Mouse (Mus musculus) liver, embryonic 12.5 days (tissue): ENCODE data around the gene Olfr1123. TPM values are rescaled to one million over a fixed set of nuclear protein-coding genes. Genes with fewer than 3 reads are reported as not detected.
"Not testable (repeated sequence)": the region's sequence is repeated elsewhere in the genome, so short reads cannot be mapped to it uniquely, and the experiment has no call there.

Source experiments
- ATAC-seq: fragments of 200-750 bp; cut with Nextera tagmentation; 2 replicates; pipeline ENCODE4 v1.8.0; 2017; ENCODE audit warnings: moderate number of reproducible peaks, mild to moderate bottlenecking, moderate library complexity
- H3K27ac ChIP-seq: fragments of 300-500 bp; sonication (generic); 2 replicates; pipeline ENCODE4 v1.5.1; 2016; ENCODE audit warnings: mild to moderate bottlenecking
- H3K27me3 ChIP-seq: fragments of 300-500 bp; sonication (generic); replicated peaks from 2 replicates; pipeline ENCODE4 v1.6.1; 2016; ENCODE audit warnings: mild to moderate bottlenecking, moderate library complexity
- H3K36me3 ChIP-seq: fragments of 300-500 bp; sonication (generic); 2 replicates; pipeline ENCODE4 v1.6.1; 2016; ENCODE audit warnings: mild to moderate bottlenecking, moderate library complexity
- H3K4me1 ChIP-seq: fragments of 300-500 bp; sonication (generic); 2 replicates; pipeline ENCODE4 v1.6.1; 2016
- H3K4me2 ChIP-seq: fragments of 300-500 bp; sonication (generic); 2 replicates; pipeline ENCODE4 v1.6.1; 2016; ENCODE audit warnings: mild to moderate bottlenecking, moderate library complexity
- H3K4me3 ChIP-seq: fragments of 300-500 bp; sonication (generic); 2 replicates; pipeline ENCODE4 v1.5.1; 2016; ENCODE audit warnings: mild to moderate bottlenecking, moderate library complexity
- H3K9ac ChIP-seq: fragments of 300-500 bp; sonication (generic); 2 replicates; pipeline ENCODE4 v1.6.1; 2016; ENCODE audit warnings: mild to moderate bottlenecking, moderate library complexity
- H3K9me3 ChIP-seq: fragments of 300-500 bp; sonication (generic); replicated peaks from 2 replicates; pipeline ENCODE4 v1.6.1; 2016; ENCODE audit warnings: mild to moderate bottlenecking, moderate library complexity
- WGBS: fragments of 180-500 bp; shearing (Covaris S2); methylation state at CpG from one replicate; pipeline ENCODE4 v1.1.7; 2016; ENCODE audit not compliant: insufficient replicate concordance; 5-methylcytosine and 5-hydroxymethylcytosine counted together
- polyA plus RNA-seq: library from polyadenylated mRNA; unstranded; fragments of >200 nt; fragmentation: Nextera tagmentation; extraction: Ambion mirVana; gene quantifications from 2 replicates; pipeline ENCODE4 v1.2.1, GENCODE M21; 2016

The Olfr1123 gene
- not detected in 2 replicates for polyA plus RNA-seq

- Histone ChIP-seq H3K27me3 (no peaks in the 10 kb centered on the region), H3K9me3 (no peaks in the 10 kb centered on the region), H3K4me1 (no peaks in the 10 kb centered on the region), H3K4me3 (no peak within 1 kb of the TSS), H3K4me2 (no peak within 1 kb of the TSS), H3K36me3 (no peaks in the 10 kb centered on the region), H3K27ac (no peak within 1 kb of the TSS), H3K9ac (no peak within 1 kb of the TSS)
- no peak for ATAC-seq
- WGBS, result 69% methylated on average over 1 of the region's 1 CpGs
Observed at GRCm38 (mm10) chr2:87416335-87416734, at the start of gene Olfr1123. Gene Olfr1123, plus strand, starts transcription at chr2:87416635.

- no peaks in the 10 kb centered on the region for H3K9me3 ChIP-seq
- no peak within 1 kb of the TSS for H3K27ac ChIP-seq
- WGBS, result 14% methylated on average over 1 of the region's 1 CpGs
- H3K27me3 ChIP-seq, result no peaks in the 10 kb centered on the region
- ATAC-seq, result no peak
- no peak within 1 kb of the TSS for H3K4me3 ChIP-seq
- no peak within 1 kb of the TSS for H3K9ac ChIP-seq
- no peak within 1 kb of the TSS for H3K4me2 ChIP-seq
- no peaks in the 10 kb centered on the region for H3K36me3 ChIP-seq
- no peaks in the 10 kb centered on the region for H3K4me1 ChIP-seq
Observed at GRCm38 (mm10) chr2:87369595-87369994, 46.8 kb upstream of the Olfr1123 start, which contains the start of gene Olfr1121. Gene Olfr1121, plus strand, starts transcription at chr2:87369895.

GRCm38 (mm10) chr2:87371726-87372125 is 44.7 kb upstream of the Olfr1123 start:
- Histone ChIP-seq H3K4me3 (no peak overlapping the region), H3K27me3 (no peaks in the 10 kb centered on the region), H3K27ac (no peak overlapping the region), H3K9ac (no peak overlapping the region), H3K9me3 (no peaks in the 10 kb centered on the region), H3K36me3 (no peaks in the 10 kb centered on the region), H3K4me1 (no peaks in the 10 kb centered on the region), H3K4me2 (no peak overlapping the region)
- ATAC-seq, result no peak
- 70% methylated on average over 4 of the region's 4 CpGs for WGBS

- no peaks in the 10 kb centered on the region for H3K4me1 ChIP-seq
- WGBS, result 54% methylated on average over 2 of the region's 2 CpGs
- no peak overlapping the region for H3K9ac ChIP-seq
- H3K9me3 ChIP-seq, result no peaks in the 10 kb centered on the region
- H3K4me3 ChIP-seq, result no peak overlapping the region
- no peak overlapping the region for H3K4me2 ChIP-seq
- no peak for ATAC-seq
- no peaks in the 10 kb centered on the region for H3K27me3 ChIP-seq
- H3K36me3 ChIP-seq, result no peaks in the 10 kb centered on the region
- no peak overlapping the region for H3K27ac ChIP-seq
Observed at GRCm38 (mm10) chr2:87383935-87384334, 32.5 kb upstream of the Olfr1123 start.

- no peaks in the 10 kb centered on the region for H3K36me3 ChIP-seq
- H3K4me3 ChIP-seq, result no peak within 1 kb of the TSS
- H3K4me2 ChIP-seq, result no peak within 1 kb of the TSS
- no peak for ATAC-seq
- 75% methylated on average over 2 of the region's 2 CpGs for WGBS
- no peak within 1 kb of the TSS for H3K27ac ChIP-seq
- no peaks in the 10 kb centered on the region for H3K9me3 ChIP-seq
- H3K27me3 ChIP-seq, result no peaks in the 10 kb centered on the region
- H3K9ac ChIP-seq, result no peak within 1 kb of the TSS
- H3K4me1 ChIP-seq, result no peaks in the 10 kb centered on the region
Observed at GRCm38 (mm10) chr2:87385549-87385948, 30.9 kb upstream of the Olfr1123 start, which contains the start of gene Olfr1122. Gene Olfr1122, plus strand, starts transcription at chr2:87385849.

- H3K9me3 ChIP-seq, H3K36me3 ChIP-seq, H3K4me1 ChIP-seq, H3K9ac ChIP-seq, H3K4me2 ChIP-seq, H3K27ac ChIP-seq, H3K4me3 ChIP-seq, H3K27me3 ChIP-seq, ATAC-seq: not testable (repeated sequence)
- WGBS, result 81% methylated on average over 5 of the region's 5 CpGs
Observed at GRCm38 (mm10) chr2:87393605-87394004, 22.8 kb upstream of the Olfr1123 start.

- not testable (repeated sequence) for H3K4me2 ChIP-seq, H3K27me3 ChIP-seq, H3K27ac ChIP-seq, H3K4me3 ChIP-seq, H3K4me1 ChIP-seq, H3K9ac ChIP-seq, H3K9me3 ChIP-seq, ATAC-seq, H3K36me3 ChIP-seq
- 69% methylated on average over 7 of the region's 7 CpGs for WGBS
Observed at GRCm38 (mm10) chr2:87394686-87395085, 21.7 kb upstream of the Olfr1123 start.

GRCm38 (mm10) chr2:87429975-87430374 is 13.5 kb downstream of the Olfr1123 start, which contains the start of gene Olfr1124:
Gene Olfr1124, plus strand, starts transcription at chr2:87430275.
- Histone ChIP-seq H3K4me1 (no peaks in the 10 kb centered on the region), H3K9ac (no peak within 1 kb of the TSS), H3K4me3 (no peak within 1 kb of the TSS), H3K4me2 (no peak within 1 kb of the TSS), H3K9me3 (no peaks in the 10 kb centered on the region), H3K36me3 (no peaks in the 10 kb centered on the region), H3K27ac (no peak within 1 kb of the TSS), H3K27me3 (no peaks in the 10 kb centered on the region)
- ATAC-seq, result no peak
- 79% methylated on average over 1 of the region's 1 CpGs for WGBS

- no peak overlapping the region for H3K4me3 ChIP-seq
- H3K27me3 ChIP-seq, result no peaks in the 10 kb centered on the region
- 73% methylated on average over 16 of the region's 16 CpGs for WGBS
- H3K9ac ChIP-seq, result no peak overlapping the region
- H3K27ac ChIP-seq, result no peak overlapping the region
- no peak overlapping the region for H3K4me2 ChIP-seq
- no peaks in the 10 kb centered on the region for H3K4me1 ChIP-seq
- no peak for ATAC-seq
- 0 out of 2 replicates have a peak, but pooled peaks cover 3% of the 10 kb centered on the region for H3K9me3 ChIP-seq
- no peaks in the 10 kb centered on the region for H3K36me3 ChIP-seq
Observed at GRCm38 (mm10) chr2:87437731-87438130, 21.3 kb downstream of the Olfr1123 start.

GRCm38 (mm10) chr2:87453662-87454061 is 37.2 kb downstream of the Olfr1123 start, which contains the start of gene Olfr1126:
Gene Olfr1126, plus strand, starts transcription at chr2:87453962.
- Histone ChIP-seq H3K27me3 (no peaks in the 10 kb centered on the region), H3K36me3 (no peaks in the 10 kb centered on the region), H3K9ac (no peak within 1 kb of the TSS), H3K4me3 (no peak within 1 kb of the TSS), H3K27ac (no peak within 1 kb of the TSS), H3K9me3 (no peaks in the 10 kb centered on the region), H3K4me2 (no peak within 1 kb of the TSS), H3K4me1 (no peaks in the 10 kb centered on the region)
- ATAC-seq, result no peak

- no peak overlapping the region for H3K27ac ChIP-seq
- WGBS, result 73% methylated on average over 4 of the region's 4 CpGs
- H3K27me3 ChIP-seq, result no peaks in the 10 kb centered on the region
- no peak overlapping the region for H3K9ac ChIP-seq
- H3K4me2 ChIP-seq, result no peak overlapping the region
- no peaks in the 10 kb centered on the region for H3K9me3 ChIP-seq
- no peaks in the 10 kb centered on the region for H3K36me3 ChIP-seq
- no peak overlapping the region for H3K4me3 ChIP-seq
- ATAC-seq, result no peak
- H3K4me1 ChIP-seq, result no peaks in the 10 kb centered on the region
Observed at GRCm38 (mm10) chr2:87461769-87462168, 45.3 kb downstream of the Olfr1123 start.
